Mouse (Mus musculus) mouse embryonic stem cell (cell line): ENCODE results near the gene Lgi4.

Source experiments
- in situ Hi-C, 2 experiments: fragments of 300-500 bp; cut with MboI; formaldehyde crosslinking; loops; 1 replicate in 1 of 2; 3 replicates in 1 of 2; pipeline ENCODE4 v1.14.3; 2019 to 2020; ENCODE audit warnings: low sequenced_read_pairs in 2 of 2, low pct_unique_long_range_greater_than_20kb in 1 of 2, mixed read lengths in 1 of 2; ENCODE audit not compliant: unreplicated experiment in 1 of 2

The Lgi4 gene

GRCm38 (mm10) chr7:31049846-31050281 lies 9.3 kb upstream of the Lgi4 start:
- in situ Hi-C loops: no loop called here

GRCm38 (mm10) chr7:31050487-31050886 lies 8.7 kb upstream of the Lgi4 start:
- in situ Hi-C loops: no loop called here

GRCm38 (mm10) chr7:31050921-31051320 lies 8.2 kb upstream of the Lgi4 start:
- in situ Hi-C loops: no loop called here

- in situ Hi-C loops: no loop called here
Observed at GRCm38 (mm10) chr7:31051321-31052021, 7.7 kb upstream of the Lgi4 start, which contains the start of gene Fxyd7. Gene Fxyd7 (minus strand): TSS chr7:31051467.

GRCm38 (mm10) chr7:31052251-31052635 lies 6.9 kb upstream of the Lgi4 start:
- in situ Hi-C loops: no loop called here

- in situ Hi-C loops: no loop called here
Observed at GRCm38 (mm10) chr7:31052636-31053434, 6.3 kb upstream of the Lgi4 start.

GRCm38 (mm10) chr7:31053882-31054447 lies 5.2 kb upstream of the Lgi4 start:
- in situ Hi-C loops: no loop called here

- in situ Hi-C loops: no loop called here
Observed at GRCm38 (mm10) chr7:31054661-31055320, 4.4 kb upstream of the Lgi4 start.

GRCm38 (mm10) chr7:31055354-31055824 lies 3.8 kb upstream of the Lgi4 start:
- in situ Hi-C loops: no loop called here

GRCm38 (mm10) chr7:31055883-31056282 lies 3.3 kb upstream of the Lgi4 start:
- in situ Hi-C loops: no loop called here

GRCm38 (mm10) chr7:31056448-31056847 lies 2.7 kb upstream of the Lgi4 start:
- in situ Hi-C loops: no loop called here

- in situ Hi-C loops: no loop called here
Observed at GRCm38 (mm10) chr7:31057071-31057470, 2.1 kb upstream of the Lgi4 start, which contains the start of gene Fxyd1. Gene Fxyd1 (minus strand): TSS chr7:31057199.

GRCm38 (mm10) chr7:31057730-31058129 lies 1.4 kb upstream of the Lgi4 start:
- in situ Hi-C loops: no loop called here

- in situ Hi-C loops: no loop called here
Observed at GRCm38 (mm10) chr7:31058211-31058610, 931 bp upstream of the Lgi4 start.

GRCm38 (mm10) chr7:31059919-31060620 lies 928 bp downstream of the Lgi4 start:
- in situ Hi-C loops: no loop called here

- in situ Hi-C loops: no loop called here
Observed at GRCm38 (mm10) chr7:31060621-31061010, 1.5 kb downstream of the Lgi4 start.

GRCm38 (mm10) chr7:31063074-31063560 lies 4.0 kb downstream of the Lgi4 start:
- in situ Hi-C loops: no loop called here

GRCm38 (mm10) chr7:31067836-31068235 lies 8.7 kb downstream of the Lgi4 start:
- in situ Hi-C loops: no loop called here
